Mouse (Mus musculus) kidney, adult 18-20 months (tissue): ENCODE results near the gene Atxn1.

Experiments used
- DNase-seq: peaks from one replicate; pipeline ENCODE4 v3.0.0; 2021

Atxn1 gene

DNA sequence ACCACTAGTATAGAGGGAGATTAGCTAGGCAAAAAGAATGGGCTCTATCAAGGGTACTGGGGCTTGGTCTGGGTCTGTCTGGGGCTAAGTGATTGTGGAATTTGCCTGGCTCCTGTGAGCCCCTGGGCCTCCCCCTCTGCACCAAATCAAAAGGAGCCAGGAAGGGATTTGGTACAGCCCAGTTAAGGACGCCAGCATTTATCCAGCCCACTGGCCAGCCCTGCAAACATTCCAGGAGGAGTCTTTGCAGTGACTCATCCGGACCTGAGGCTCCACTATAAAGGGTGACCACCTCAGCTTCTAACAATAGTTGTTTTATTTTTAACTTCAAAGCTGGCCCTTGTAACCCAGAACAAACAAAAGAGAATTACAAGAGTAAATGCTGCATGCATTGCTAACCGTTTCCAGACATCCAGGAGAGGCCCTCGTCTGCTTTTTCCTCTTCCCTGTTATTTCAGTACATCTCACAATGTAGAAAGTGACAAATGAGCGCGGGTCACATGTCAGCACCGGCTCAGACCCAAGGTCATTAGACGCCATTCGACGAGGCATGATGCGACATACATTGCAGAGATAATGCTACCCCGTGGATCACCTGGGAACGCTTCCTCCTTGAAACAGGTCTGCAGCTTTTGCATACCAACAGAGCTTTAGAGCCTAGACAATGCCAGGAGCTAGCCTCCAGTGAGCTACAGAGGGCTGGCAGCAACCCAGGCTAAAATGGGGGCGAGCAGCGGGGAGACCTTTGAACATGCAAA lies 144.2 kb downstream of the Atxn1 start:
- DNase-seq: no peak

- no peak for DNase-seq
These were observed 148.1 kb downstream of the Atxn1 start for GRCm38 (mm10) chr13:45816670-45817069.

DNA sequence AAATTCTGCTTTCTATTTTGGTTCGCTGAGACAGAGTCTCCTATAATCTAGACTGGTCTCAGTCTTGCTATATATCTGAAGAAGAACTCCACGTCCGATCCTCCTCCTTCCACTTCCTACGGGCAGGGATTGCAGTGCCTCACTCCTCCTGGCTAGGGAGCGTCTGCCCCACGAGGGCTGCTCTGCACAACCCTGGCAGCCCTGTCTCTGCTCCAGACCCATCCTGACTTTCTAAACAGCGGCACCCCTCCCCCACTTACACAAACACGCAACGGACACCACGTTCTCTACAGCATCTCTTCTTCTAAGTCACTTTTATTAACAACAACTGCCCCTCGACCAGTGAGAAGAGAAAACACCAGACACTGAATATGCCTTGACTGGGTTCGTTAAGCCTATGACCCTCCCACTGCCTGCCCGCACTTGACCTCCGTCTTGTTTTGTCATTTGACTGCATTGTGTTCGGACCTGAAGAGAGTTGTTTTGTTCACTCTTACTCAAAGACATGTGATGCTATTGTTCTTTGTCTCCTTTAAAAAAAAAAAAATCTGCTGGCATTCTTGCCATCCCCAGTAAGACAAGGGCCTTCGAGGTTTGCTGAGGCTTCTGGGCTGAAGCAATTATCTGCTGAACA lies 154.9 kb downstream of the Atxn1 start:
- no peak for DNase-seq

DNA sequence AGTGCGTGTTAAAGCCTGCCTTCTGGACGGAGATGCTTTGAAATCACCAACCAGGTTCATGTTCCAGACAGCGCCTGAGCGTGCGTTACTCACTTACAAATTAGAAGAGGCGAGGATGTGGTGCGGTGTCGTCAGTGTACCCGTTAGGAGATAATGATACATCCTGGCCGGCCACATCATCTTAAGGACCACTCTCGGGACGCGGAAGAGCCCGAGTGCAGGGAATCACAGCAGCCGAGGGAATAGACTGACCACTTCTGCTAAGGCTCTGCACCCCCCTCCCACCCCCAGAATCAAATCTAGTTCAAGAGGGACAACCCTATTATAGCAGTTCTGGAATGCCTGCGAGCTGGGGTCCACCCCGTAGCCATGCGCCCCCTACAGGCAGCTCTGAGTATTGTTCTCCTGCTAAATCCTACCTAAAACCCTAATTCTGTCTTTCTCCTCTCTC lies 157.2 kb downstream of the Atxn1 start:
- no peak for DNase-seq

GRCm38 (mm10) chr13:45806600-45807525 lies 157.9 kb downstream of the Atxn1 start:
- DNase-seq: no peak

DNA sequence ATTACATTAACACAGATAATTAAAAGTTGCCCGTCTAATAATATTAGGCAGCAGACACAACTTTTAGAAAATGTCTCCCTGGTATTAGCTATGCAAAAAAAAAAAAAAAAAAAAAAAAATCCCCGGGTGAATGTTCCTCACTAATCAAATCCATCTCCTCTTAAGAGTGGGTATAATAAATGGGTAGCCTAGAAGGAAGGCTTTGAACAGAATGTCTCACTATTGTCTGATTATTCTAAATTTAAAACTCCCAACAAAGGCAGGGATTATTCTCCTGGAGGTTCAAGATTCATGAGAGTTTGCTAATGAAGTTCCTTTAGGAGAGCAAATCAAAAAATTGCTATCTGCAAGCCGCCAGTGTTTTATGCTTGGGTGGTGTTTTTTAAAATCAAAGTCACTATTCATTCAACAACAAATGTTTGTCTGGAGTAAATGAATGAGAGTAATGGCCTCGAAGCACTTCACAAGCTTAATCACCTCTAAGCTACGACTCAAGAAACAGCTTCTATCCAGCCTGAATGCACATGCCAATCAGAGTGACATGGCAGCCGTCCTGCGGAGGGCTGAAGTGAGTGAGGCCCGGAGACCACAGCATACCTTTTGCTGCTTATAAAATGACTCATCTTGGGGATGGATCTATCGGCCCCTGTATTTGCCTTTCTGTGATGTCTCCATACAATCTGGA lies 158.8 kb downstream of the Atxn1 start:
- no peak for DNase-seq

GRCm38 (mm10) chr13:45802620-45803410 lies 162.0 kb downstream of the Atxn1 start:
- no peak for DNase-seq

DNA sequence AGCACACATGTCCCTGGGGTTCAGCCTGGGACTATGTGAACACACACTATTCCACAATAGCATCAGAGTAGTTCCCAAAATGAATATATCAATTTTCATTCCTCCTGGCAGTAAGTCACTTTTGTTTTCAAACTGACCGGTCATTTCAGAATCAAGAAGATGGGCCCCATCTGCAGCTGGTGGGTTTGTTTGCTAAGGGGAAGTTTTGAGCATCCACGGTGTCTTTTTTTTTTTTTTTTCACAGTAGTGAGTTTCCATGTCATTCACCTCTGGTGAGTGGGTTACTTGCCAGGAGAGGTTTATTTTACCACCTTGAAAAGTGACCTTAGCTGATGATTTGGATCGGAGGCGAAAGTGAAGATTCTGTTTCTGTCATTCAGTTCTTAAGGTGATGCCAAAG lies 166.6 kb downstream of the Atxn1 start:
- DNase-seq: no peak

DNA sequence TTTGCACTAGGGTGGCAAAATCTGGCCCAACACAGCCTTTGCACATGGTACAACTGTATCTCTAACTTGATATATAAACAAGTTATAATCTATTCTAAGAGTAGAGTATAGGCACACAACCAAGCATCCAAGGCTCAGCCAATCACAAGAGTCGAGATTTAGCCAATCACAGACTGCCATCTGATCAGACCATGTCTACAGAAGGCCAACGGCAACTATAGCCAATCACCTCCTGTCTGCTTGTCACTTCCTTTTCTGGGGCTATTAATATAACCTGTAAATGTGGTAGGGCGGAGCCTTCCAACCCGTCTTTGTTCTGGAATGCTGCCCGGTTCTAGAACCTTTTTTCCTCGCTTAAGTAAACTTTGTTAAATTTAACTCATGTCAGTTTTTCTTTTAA lies 167.1 kb downstream of the Atxn1 start:
- DNase-seq: no peak

GRCm38 (mm10) chr13:45796286-45796685 lies 168.5 kb downstream of the Atxn1 start:
- DNase-seq: no peak

- no peak for DNase-seq
These were observed 171.0 kb downstream of the Atxn1 start for GRCm38 (mm10) chr13:45793796-45794195.

- DNase-seq: no peak
These were observed 178.4 kb downstream of the Atxn1 start for GRCm38 (mm10) chr13:45786409-45786808.

DNA sequence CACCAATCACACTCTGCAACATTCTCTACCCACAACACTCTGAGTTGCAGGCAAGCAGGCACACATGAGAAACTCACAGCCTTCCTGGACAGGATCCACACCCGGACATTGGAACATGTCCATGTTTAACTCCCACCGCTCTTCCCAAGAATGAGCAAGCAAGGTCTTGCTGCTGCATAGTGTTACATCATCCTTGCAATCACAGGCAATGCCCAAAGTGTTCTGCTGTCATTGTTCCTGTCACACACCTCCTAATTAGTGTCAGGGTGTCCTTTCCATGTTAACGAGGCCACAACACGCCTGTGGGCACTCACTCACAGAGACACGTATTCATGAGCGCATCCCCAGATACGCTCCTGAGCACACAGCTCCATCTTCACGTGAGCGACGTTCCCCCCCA lies 181.1 kb downstream of the Atxn1 start:
- DNase-seq: no peak

- DNase-seq: no peak
These were observed 186.1 kb downstream of the Atxn1 start for GRCm38 (mm10) chr13:45778750-45779149.

GRCm38 (mm10) chr13:45778171-45778570 lies 186.6 kb downstream of the Atxn1 start:
- no peak for DNase-seq

- no peak for DNase-seq
These were observed 189.3 kb downstream of the Atxn1 start for GRCm38 (mm10) chr13:45775516-45775915.

GRCm38 (mm10) chr13:45773381-45774168 lies 191.2 kb downstream of the Atxn1 start:
- DNase-seq: no peak

GRCm38 (mm10) chr13:45769757-45770156 lies 195.1 kb downstream of the Atxn1 start:
- DNase-seq: no peak

- no peak for DNase-seq
These were observed 196.6 kb downstream of the Atxn1 start for GRCm38 (mm10) chr13:45768250-45768649.

DNA sequence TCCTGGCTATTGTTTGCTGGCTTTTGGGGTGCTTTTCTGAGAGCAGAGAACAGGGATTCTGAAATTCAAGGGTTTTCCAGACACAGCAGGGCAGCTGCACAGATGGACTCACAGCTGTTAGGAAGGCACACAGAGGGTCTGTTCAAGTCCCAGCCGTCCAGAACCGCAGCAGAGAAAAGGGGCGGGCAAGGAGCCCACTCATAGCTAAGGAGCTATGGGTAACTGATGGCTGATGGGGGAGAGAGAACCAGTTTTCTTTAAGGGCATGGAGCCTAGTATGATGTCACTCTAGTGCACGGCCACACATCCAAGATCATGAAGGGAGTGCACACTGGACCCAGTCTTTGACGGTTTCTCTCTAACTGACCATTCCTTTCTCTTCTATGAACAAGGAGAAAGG lies 200.5 kb downstream of the Atxn1 start:
- no peak for DNase-seq

GRCm38 (mm10) chr13:45762278-45762677 lies 202.5 kb downstream of the Atxn1 start:
- DNase-seq: no peak
